Comparison of ENCODE assay signal across 9 mouse cellular contexts in genomic region chr1:59508463-59509139, GRCm38 (mm10). TPM values are rescaled to one million over a fixed set of nuclear protein-coding genes. Genes with fewer than 3 reads are reported as not detected.
A peak's percentile ranks its signal among the peaks of the same experiment; 100 is the strongest.
DNase-seq lines count a peak whose midpoint lies in the region; ATAC-seq and TF ChIP-seq lines count a peak whose summit lies in the region.
"Had no signal": no experiment of that assay in that cellular context is flagged by ENCODE, and none has a peak within 500 bp of the region (broad histone marks: within the 10 kb centered on the region; RNA-seq: fewer than 3 reads in every experiment).

No protein-coding gene starts in this region.

- peak; percentile 66 for DNase-seq in ES-CJ7 (ENCODE audit: low read depth, low spot score)
- peak; percentile 57 for DNase-seq in ZHBTc4 (ENCODE audit: low read depth, low spot score)
- DNase-seq in left cerebral cortex, adult 2 months (ENCODE audit: extremely low spot score in 1 of 2, low spot score in 2 of 2) = no peak
- no peak for DNase-seq in thymus, postnatal 0 days (ENCODE audit: low spot score)
- no peak for DNase-seq in thymus, postnatal 25 days

- no peak overlapping the region for H3K4me3 ChIP-seq in heart, embryonic 15.5 days
- H3K4me3 ChIP-seq in limb, embryonic 12.5 days (replicated peaks) = no peak overlapping the region
- no peak overlapping the region for H3K4me3 ChIP-seq in left cerebral cortex, adult 2 months
- H3K4me3 ChIP-seq: megakaryocyte, embryonic 14.5 days had no signal

- no peaks in the 10 kb centered on the region for H3K27me3 ChIP-seq in heart, embryonic 15.5 days
- peaks cover 5% of the 10 kb centered on the region; the same call in 1 of the 2 replicates for H3K27me3 ChIP-seq in limb, embryonic 12.5 days

- intact Hi-C loops in left cerebral cortex, adult 2 months (cut with DNase I) = no loop called here

- H3K9ac ChIP-seq in heart, embryonic 15.5 days = no peak overlapping the region
- no peak overlapping the region for H3K9ac ChIP-seq in limb, embryonic 12.5 days (replicated peaks)

- no peak; the same call in 1 of the 2 replicates for ATAC-seq in heart, embryonic 15.5 days (replicated peaks; ENCODE audit: insufficient number of reproducible peaks, insufficient read depth, low FRiP score, low read depth)
- ATAC-seq in limb, embryonic 12.5 days (ENCODE audit: insufficient number of reproducible peaks, insufficient read depth, low FRiP score, low TSS enrichment, low read depth) = peak; percentile 47; the same call in 1 of the 2 replicates
- no peak for ATAC-seq in CD4-positive, CD25-positive, alpha-beta regulatory T cell, adult 4 months

- H3K4me1 ChIP-seq in heart, embryonic 15.5 days (replicated peaks) = peaks cover 7% of the 10 kb centered on the region
- peaks cover 12% of the 10 kb centered on the region for H3K4me1 ChIP-seq in limb, embryonic 12.5 days (replicated peaks)
- H3K4me1 ChIP-seq: megakaryocyte, embryonic 14.5 days had no signal

- no peak for TF ChIP-seq CTCF in left cerebral cortex, adult 2 months (IDR thresholded peaks at IDR 0.05)

- H3K27ac ChIP-seq in heart, embryonic 15.5 days = no peak overlapping the region
- 0 out of 2 replicates have a peak overlapping the region, but pooled peaks have one; percentile 7 for H3K27ac ChIP-seq in limb, embryonic 12.5 days
- H3K27ac ChIP-seq in left cerebral cortex, adult 2 months = no peak overlapping the region

- H3K9me3 ChIP-seq in heart, embryonic 15.5 days (replicated peaks) = no peaks in the 10 kb centered on the region
- H3K9me3 ChIP-seq in limb, embryonic 12.5 days = no peaks in the 10 kb centered on the region

- peak overlapping the region; percentile 39 for H3K4me2 ChIP-seq in heart, embryonic 15.5 days
- H3K4me2 ChIP-seq in limb, embryonic 12.5 days = peak overlapping the region; percentile 40

- no peaks in the 10 kb centered on the region for H3K36me3 ChIP-seq in heart, embryonic 15.5 days
- H3K36me3 ChIP-seq in limb, embryonic 12.5 days = no peaks in the 10 kb centered on the region

- 22% methylated on average over 17 of the region's 17 CpGs for WGBS in heart, embryonic 15.5 days
- WGBS in limb, embryonic 12.5 days = 22% methylated on average over 17 of the region's 17 CpGs

RNA-seq across cellular contexts. Expression of gene Gm973, which starts 7.5 kb away (rescaled TPM):
- polyA plus RNA-seq in heart, embryonic 15.5 days (2015; fragmentation: Nextera tagmentation; extraction: Ambion mirVana) = 0.33 and 0.34 TPM in 2 replicates
- 1.0 and 1.1 TPM in 2 replicates for polyA plus RNA-seq in limb, embryonic 12.5 days (2016; fragmentation: Nextera tagmentation; extraction: Ambion mirVana)
- 1 to 10 TPM; 1.1 to 2.2 TPM for polyA plus RNA-seq in CD4-positive, CD25-positive, alpha-beta regulatory T cell, adult 4 months (2017; shearing (Covaris generic))
- 10 to 100 TPM in 1 of 2 experiments, 1 to 10 TPM in 1; 9.1 to 14.9 TPM for total RNA-seq in left cerebral cortex, adult 2 months (2021)
- polyA plus RNA-seq in thymus, postnatal 0 days (2015; fragmentation: Nextera tagmentation; extraction: Ambion mirVana) = 1.3 and 1.4 TPM in 2 replicates

RNA-seq across cellular contexts. Expression of gene Fzd7, which starts 26.4 kb away (rescaled TPM):
- polyA plus RNA-seq in heart, embryonic 15.5 days (2015; fragmentation: Nextera tagmentation; extraction: Ambion mirVana) = 3.0 and 4.5 TPM in 2 replicates
- polyA plus RNA-seq in limb, embryonic 12.5 days (2016; fragmentation: Nextera tagmentation; extraction: Ambion mirVana) = 20.5 and 20.9 TPM in 2 replicates
- polyA plus RNA-seq in CD4-positive, CD25-positive, alpha-beta regulatory T cell, adult 4 months (2017; shearing (Covaris generic)) = not detected
- 1 to 10 TPM; 5.0 to 7.9 TPM for total RNA-seq in left cerebral cortex, adult 2 months (2021)
- 2.3 TPM in 2 replicates for polyA plus RNA-seq in thymus, postnatal 0 days (2015; fragmentation: Nextera tagmentation; extraction: Ambion mirVana)

Comparison
In these comparisons a context has a peak if more than half of its experiments do, and no peak if none do; other contexts are left out.
1. DNase-seq: peak in ES-CJ7 (single experiment) and ZHBTc4 (single experiment); none in left cerebral cortex, adult 2 months (0 of 2), thymus, postnatal 0 days (single experiment) and thymus, postnatal 25 days (single experiment).